Mouse (Mus musculus) kidney, adult 2 months (tissue): ENCODE measurements at regions not wholly inside any gene's neighbourhood (a gene's known extent, or its start where the extent isn't known, plus 50 kb on each side); places are given as distances from the start of the nearest gene placed in this dataset.

Experiments used
- DNase-seq: peaks from one replicate; pipeline ENCODE4 v3.0.0; 2021
- H3K27ac ChIP-seq: fragments of 200-500 bp; 2 replicates; pipeline ENCODE4 v1.5.1; 2012; ENCODE audit warnings: low read depth, low read length, control low read depth, inconsistent platforms; ENCODE audit not compliant: insufficient read depth
- H3K27me3 ChIP-seq: fragments of 200-500 bp; replicated peaks from 2 replicates; pipeline ENCODE4 v1.6.1; 2012; ENCODE audit warnings: mild to moderate bottlenecking, moderate library complexity, low read length, inconsistent platforms; ENCODE audit not compliant: control insufficient read depth, insufficient read depth
- H3K36me3 ChIP-seq: fragments of 200-500 bp; 2 replicates; pipeline ENCODE4 v1.6.1; 2012; ENCODE audit warnings: mild to moderate bottlenecking, moderate library complexity, low read length, inconsistent platforms; ENCODE audit not compliant: control insufficient read depth, insufficient read depth
- H3K4me1 ChIP-seq: fragments of 200-500 bp; 2 replicates; pipeline ENCODE4 v1.6.1; 2011; ENCODE audit warnings: low read length; ENCODE audit not compliant: control insufficient read depth, insufficient read depth
- H3K4me3 ChIP-seq: fragments of 200-500 bp; 2 replicates; pipeline ENCODE4 v1.5.1; 2011; ENCODE audit warnings: mild to moderate bottlenecking, low read depth, low read length, control low read depth; ENCODE audit not compliant: insufficient read depth
- CTCF ChIP-seq: fragments of 200-500 bp; conservative IDR thresholded peaks from 2 replicates; pipeline ENCODE4 v1.5.1; 2011; ENCODE audit warnings: low read depth, mild to moderate bottlenecking, control low read depth, low read length, moderate library complexity, mixed read lengths; ENCODE audit not compliant: insufficient read depth, insufficient read length
- POLR2A ChIP-seq: fragments of 200-500 bp; IDR thresholded peaks from one replicate; pipeline ENCODE4 v1.6.1; 2011; ENCODE audit warnings: low read depth, low read length, control low read depth
- WGBS: fragments of 180-500 bp; shearing (Covaris S2); methylation state at CpG from one replicate; pipeline ENCODE4 v1.1.7; 2018; 5-methylcytosine and 5-hydroxymethylcytosine counted together

GRCm38 (mm10) chr8:35166611-35167010 is 599.0 kb upstream of the Gm19410 start:
- H3K36me3 ChIP-seq = no peaks in the 10 kb centered on the region
- no peak for DNase-seq
- 77% methylated on average over 6 of the region's 6 CpGs for WGBS
- no peaks in the 10 kb centered on the region for H3K27me3 ChIP-seq
- H3K4me1 ChIP-seq = no peaks in the 10 kb centered on the region
- H3K4me3 ChIP-seq = no peak overlapping the region
- no peak overlapping the region for H3K27ac ChIP-seq
- TF ChIP-seq POLR2A (no peak), CTCF (no peak)

- 79% methylated on average over 13 of the region's 13 CpGs for WGBS
- no peaks in the 10 kb centered on the region for H3K4me1 ChIP-seq
Observed at GRCm38 (mm10) chr8:35171536-35172310, 593.9 kb upstream of the Gm19410 start.

GRCm38 (mm10) chr8:35177314-35177713 is 588.3 kb upstream of the Gm19410 start:
- 71% methylated on average over 5 of the region's 5 CpGs for WGBS
- Histone ChIP-seq H3K36me3 (no peaks in the 10 kb centered on the region), H3K27me3 (no peaks in the 10 kb centered on the region), H3K4me3 (no peak overlapping the region), H3K27ac (no peak overlapping the region), H3K4me1 (no peaks in the 10 kb centered on the region)
- TF ChIP-seq POLR2A (no peak), CTCF (no peak)
- DNase-seq = no peak

More at GRCm38 (mm10) chr8:35171536-35172310, 593.9 kb upstream of the Gm19410 start:
- TF ChIP-seq CTCF = no peak
- no peak for TF ChIP-seq POLR2A
- Histone ChIP-seq H3K27ac (no peak overlapping the region), H3K27me3 (no peaks in the 10 kb centered on the region), H3K36me3 (no peaks in the 10 kb centered on the region), H3K4me3 (no peak overlapping the region)
- no peak for DNase-seq

GRCm38 (mm10) chr8:35180075-35180474 is 585.5 kb upstream of the Gm19410 start:
- Histone ChIP-seq H3K36me3 (no peaks in the 10 kb centered on the region), H3K27ac (no peak overlapping the region), H3K4me1 (no peaks in the 10 kb centered on the region), H3K4me3 (no peak overlapping the region), H3K27me3 (no peaks in the 10 kb centered on the region)
- WGBS = 82% methylated on average over 3 of the region's 3 CpGs
- TF ChIP-seq CTCF (no peak), POLR2A (no peak)
- DNase-seq = no peak

- no peak for DNase-seq
- H3K4me1 ChIP-seq = no peaks in the 10 kb centered on the region
- H3K27me3 ChIP-seq = no peaks in the 10 kb centered on the region
- H3K36me3 ChIP-seq = no peaks in the 10 kb centered on the region
- WGBS = 76% methylated on average over 4 of the region's 4 CpGs
- no peak overlapping the region for H3K27ac ChIP-seq
- H3K4me3 ChIP-seq = no peak overlapping the region
- no peak for TF ChIP-seq POLR2A
Observed at GRCm38 (mm10) chr8:35182141-35182540, 583.4 kb upstream of the Gm19410 start.

GRCm38 (mm10) chr8:35183423-35183822 is 582.2 kb upstream of the Gm19410 start:
- Histone ChIP-seq H3K4me3 (no peak overlapping the region), H3K27me3 (no peaks in the 10 kb centered on the region), H3K36me3 (no peaks in the 10 kb centered on the region), H3K4me1 (no peaks in the 10 kb centered on the region), H3K27ac (no peak overlapping the region)
- no peak for TF ChIP-seq POLR2A
- no peak for TF ChIP-seq CTCF
- WGBS = 94% methylated on average over 14 of the region's 14 CpGs
- no peak for DNase-seq

GRCm38 (mm10) chr8:35185165-35185564 is 580.4 kb upstream of the Gm19410 start:
- DNase-seq = no peak
- Histone ChIP-seq H3K4me1 (no peaks in the 10 kb centered on the region), H3K27me3 (no peaks in the 10 kb centered on the region), H3K4me3 (no peak overlapping the region), H3K27ac (no peak overlapping the region), H3K36me3 (no peaks in the 10 kb centered on the region)
- TF ChIP-seq POLR2A (no peak), CTCF (no peak)
- 81% methylated on average over 10 of the region's 10 CpGs for WGBS

- TF ChIP-seq POLR2A = no peak
- TF ChIP-seq CTCF = no peak
- WGBS = 93% methylated on average over 8 of the region's 8 CpGs
- no peak overlapping the region for H3K4me3 ChIP-seq
- H3K27ac ChIP-seq = no peak overlapping the region
- no peaks in the 10 kb centered on the region for H3K36me3 ChIP-seq
- H3K27me3 ChIP-seq = no peaks in the 10 kb centered on the region
- H3K4me1 ChIP-seq = no peaks in the 10 kb centered on the region
- DNase-seq = no peak
Observed at GRCm38 (mm10) chr8:35188531-35188930, 577.1 kb upstream of the Gm19410 start.
